Mouse (Mus musculus) ovary, postnatal 14 days (tissue): ENCODE results near the gene Rtl4.

Experiments used
- DNase-seq: peaks from one replicate; pipeline ENCODE4 v3.0.0; 2022; ENCODE audit warnings: low spot score

Rtl4 gene

DNA sequence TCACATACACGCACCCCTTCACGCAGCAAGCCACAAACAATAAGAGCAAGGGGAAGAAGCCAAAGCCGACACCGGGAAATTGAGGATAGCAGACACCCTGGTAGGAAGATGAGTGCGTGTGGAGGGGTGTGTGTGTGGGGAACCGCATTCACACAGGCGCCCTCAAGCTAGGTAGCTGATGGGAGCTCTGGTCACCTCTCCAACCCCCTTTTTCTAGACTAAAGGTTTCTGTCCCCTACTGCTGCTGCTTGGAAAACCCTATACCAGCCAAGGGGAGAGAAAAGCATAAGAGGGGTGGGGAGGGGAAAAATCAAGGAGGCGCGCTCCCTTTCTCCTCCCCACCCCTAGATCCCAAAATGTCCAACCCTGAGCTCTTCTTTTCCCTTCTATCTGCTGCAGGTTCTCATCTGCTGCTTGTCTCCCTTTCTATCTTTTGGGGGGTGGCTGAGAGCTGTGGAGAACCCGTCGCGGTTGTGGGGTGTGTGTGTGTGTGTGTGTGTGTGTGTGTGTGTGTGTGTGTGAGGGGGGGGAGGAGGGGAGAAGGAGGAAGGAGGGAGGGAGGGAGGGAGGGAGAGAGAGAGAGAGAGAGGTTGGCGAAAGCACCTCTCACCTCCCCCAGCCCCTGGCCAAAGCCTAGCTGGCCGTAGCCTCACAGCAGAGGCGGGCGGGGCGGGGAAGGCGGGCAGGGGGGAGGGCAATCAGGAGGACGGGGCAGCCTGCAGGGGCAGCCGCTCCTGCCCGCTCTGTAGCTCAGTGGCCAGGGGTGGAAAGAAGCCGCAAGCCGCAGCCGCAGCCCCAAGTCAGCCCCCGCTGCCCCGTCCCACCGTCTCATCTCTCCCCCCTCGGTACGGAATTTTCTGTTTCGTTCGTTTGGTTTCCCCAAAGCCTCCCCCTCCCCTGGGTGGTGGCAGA lies at the start of gene Rtl4:
Gene Rtl4, plus strand, starts transcription at position 701 of the 912 bp plus-strand sequence.
- DNase-seq, result no peak

DNA sequence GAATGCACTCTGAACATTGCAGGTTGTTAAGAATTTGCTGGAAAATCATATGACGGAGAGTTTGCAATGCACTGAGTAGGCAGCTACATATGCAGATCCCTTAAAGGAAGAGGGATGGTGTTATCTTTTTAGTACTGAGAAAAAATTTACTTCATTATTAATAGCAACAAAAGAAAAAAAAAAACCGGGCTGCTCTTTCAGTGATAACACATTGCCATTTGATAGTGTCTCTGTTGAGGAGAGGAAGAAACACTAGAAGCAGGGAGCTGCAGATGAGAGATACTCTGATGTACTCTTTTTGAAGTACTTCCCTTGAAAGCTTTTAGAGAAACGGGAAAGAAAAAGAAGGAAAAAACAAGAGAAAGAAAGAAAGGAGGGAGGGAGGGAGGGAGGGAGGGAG lies 44.0 kb upstream of the Rtl4 start:
- DNase-seq, result no peak

DNA sequence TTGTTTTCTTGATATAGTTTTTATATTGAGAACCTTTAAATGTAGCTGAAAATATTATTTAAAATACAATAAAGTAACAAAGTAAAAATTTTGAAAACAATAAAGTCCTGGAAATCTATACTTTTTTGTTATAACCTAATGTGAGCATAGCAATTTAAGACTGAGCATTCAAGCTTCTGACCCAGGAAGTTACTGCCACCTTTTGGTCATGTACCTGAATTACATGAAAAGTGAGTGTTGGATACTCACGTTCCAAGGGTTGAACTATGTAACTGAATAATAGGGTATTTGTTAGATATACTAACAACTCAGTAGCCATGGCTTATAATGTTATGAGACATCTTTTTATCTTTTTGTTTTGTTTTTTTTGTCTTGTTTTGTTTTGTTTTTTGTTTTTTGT lies 43.3 kb upstream of the Rtl4 start:
- DNase-seq, result no peak

DNA sequence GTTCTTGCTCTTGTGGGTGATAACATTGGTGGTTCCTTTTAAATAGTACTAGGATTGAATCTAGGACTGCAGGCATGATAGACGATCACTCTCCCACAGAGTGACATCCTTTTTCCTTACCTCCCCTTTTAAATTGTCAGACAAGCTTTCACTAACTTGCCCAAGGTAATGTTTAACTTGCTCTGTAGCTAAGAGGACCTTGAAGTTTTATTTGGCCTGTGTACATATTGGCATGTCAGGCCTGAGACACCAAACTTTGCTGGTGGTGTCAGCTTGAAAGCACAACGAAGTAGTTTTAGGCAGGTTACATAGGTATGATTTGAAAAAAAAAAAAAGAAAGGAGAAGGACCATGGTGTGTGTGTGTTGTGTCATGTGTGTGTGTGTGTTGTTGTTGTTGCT lies 36.5 kb upstream of the Rtl4 start:
- no peak for DNase-seq

DNA sequence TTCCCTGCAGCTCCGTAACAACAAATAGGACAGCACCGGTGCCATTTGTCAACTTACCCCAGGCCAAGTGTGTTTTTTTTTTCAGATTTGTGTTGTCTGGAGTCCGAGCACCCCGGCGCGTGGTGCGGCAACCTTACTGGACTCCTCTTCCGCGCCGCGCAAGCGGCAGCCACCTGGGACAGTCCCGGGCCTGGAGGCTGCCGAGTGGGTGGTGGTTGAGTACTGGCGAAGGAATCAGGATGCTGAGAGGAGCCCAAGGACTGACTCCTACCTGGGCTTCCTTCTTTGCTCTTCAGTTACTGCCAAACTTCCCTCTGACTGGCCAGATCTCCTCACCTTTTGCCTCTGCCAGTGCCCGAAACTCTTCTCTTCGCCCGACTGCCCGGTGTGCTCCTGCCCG lies 965 bp upstream of the Rtl4 start:
- DNase-seq, result no peak

DNA sequence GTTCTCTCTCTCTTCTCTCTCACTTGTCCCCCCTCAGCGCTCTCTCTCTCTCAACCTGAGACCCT lies 733 bp upstream of the Rtl4 start, which contains the start of gene Trpc5:
Gene Trpc5, minus strand, starts transcription at position 39 of the 65 bp plus-strand sequence.
- no peak for DNase-seq

DNA sequence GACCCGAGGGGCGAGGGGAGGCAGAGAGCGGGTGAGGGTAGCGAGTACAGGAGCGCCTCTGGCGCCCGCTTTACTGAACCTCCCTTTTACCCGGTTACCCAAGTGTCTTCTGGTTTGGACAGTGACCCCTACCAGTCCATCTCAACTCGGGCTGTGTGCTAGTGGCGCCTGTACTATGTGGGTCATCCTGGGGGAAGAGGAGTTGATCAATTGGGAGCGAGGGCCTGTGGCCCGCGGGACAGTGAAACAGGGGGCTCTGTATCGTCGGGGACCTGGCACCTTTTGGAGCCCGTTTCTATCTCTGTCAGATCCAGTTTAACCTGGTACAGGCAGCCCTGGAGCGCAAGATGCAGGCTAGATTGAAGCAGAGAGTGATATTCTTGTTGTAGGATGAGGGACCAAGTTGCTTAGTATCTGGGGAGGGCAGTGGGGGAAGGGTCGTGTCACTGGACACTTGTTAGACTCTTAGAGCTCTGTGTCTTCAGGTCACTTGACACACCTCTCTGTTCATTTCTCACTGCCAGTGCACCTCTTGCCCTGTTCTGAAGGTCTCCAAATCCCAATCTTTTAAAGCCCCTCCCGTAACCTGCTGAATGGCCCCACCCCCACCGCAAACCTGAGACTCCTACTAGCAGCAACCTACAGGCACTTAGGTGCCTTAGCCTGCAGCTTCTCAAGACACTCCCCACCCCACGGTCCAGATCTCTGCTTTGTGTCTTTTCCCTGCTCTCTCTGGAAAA lies 582 bp downstream of the Rtl4 start:
- no peak for DNase-seq

DNA sequence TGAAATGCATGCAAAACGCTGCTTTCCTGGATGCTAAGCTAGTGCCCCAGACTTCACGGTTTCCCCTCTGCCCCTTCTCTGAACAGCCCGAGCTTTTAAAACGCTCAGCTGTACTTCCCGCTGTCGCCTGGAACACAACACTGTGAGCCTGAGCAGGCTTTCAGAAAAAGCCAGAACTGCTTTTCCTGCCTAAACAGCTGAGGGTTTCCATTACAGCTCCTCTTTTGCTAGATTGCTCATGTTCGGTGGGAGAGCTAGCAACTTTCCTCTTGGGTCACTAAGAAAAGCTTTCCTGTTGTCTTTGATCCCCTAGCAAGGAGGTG lies 1.1 kb downstream of the Rtl4 start:
- no peak for DNase-seq

DNA sequence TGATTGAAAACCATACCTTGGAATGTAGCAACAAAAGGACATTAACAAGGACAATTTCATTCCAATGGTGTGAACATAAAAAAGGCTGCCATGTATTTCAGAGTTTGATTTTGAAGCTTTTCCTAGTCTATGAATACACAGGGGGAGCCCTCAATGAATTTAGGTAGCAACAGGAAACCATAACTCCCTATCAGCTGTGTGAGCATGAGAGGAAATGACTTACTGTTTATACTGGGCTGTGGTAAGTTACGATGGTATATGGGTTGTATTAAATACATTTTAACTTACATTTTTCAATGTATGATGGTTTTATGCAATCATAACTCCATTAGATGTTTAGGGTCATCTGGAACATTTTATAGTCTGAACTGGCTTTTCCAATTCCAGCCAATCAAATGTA lies 27.6 kb downstream of the Rtl4 start:
- no peak for DNase-seq

DNA sequence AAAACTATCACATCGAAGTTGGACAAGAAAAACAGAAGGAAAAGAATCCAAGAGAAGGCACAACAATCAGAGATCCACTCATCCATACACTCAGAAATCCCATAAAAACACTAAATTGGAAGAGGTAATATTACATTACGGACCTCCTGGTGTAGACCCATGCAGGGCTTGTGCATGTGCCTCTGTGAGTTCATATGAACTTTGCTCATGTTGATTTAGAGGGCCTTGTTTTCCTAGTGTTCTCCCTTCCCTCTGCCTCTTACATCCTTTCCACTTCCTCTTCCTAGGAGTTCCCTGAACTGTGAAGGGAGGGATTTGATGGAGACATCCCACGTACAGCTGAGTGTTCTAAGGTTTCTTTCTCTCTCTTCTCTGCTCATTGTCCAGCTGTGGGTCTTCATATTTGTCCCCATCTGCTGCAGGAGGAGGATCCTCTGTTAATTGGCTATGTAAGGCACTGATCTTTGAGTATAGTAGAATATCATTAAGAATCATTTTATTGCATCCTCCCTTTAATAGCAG lies 58.9 kb downstream of the Rtl4 start:
- DNase-seq, result no peak

DNA sequence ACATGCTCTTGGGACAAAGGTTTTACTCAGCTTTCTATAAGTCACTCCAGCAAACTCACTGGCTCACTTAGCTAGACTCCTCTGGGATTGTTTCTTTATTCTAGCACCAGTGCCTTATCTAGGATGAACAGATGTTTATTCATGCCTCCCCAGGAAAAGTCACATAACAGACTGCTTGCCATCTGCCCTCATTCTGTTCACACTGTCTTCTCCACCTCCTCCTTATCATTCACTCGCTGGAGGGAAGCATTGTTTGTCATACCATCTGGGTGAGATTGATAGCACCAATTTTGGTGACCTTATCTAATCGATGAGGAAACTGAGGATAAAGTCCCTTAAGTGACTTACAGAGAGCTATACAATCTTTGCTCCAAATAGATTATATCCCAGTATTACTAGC lies 298.3 kb downstream of the Rtl4 start:
- DNase-seq, result no peak

DNA sequence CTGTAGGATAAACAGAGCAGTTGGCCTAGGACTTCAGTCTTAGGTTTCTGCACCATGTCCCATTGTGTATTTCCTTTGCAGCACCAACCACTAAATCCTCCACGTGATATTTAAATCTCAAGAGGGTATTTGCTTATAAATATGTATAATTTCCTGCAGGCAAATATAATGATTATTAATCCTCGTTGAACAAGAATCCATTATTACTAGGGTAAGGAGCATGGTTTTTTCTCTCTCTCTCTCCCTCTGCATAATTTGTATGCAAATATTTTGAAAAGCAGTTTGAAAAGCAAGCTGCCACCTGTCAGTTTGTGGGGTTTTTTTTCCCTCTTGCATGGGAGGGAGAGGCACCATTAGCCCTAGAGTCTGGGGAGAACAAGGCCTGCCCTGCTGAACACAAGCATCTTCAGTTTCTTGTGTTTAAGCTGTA lies 376.8 kb downstream of the Rtl4 start:
- DNase-seq, result no peak

DNA sequence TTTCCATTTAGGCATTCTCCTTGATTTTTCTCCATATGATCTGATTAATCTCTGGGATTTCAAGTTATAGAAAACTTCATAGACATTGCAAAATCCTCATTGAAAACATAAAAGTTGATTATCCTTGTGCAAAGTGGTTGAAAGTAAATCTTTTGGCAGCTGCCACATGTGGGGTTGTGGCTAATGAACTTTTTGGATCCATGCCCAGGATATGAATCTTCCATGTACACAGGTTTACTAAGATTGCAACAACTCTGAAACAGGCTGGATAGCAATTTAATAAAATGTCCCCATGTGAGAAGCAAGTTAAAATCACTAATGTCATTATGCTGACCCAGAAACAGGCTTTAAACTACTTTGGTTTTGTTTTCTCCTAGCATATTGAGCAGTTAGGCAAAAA lies 401.1 kb downstream of the Rtl4 start:
- no peak for DNase-seq

DNA sequence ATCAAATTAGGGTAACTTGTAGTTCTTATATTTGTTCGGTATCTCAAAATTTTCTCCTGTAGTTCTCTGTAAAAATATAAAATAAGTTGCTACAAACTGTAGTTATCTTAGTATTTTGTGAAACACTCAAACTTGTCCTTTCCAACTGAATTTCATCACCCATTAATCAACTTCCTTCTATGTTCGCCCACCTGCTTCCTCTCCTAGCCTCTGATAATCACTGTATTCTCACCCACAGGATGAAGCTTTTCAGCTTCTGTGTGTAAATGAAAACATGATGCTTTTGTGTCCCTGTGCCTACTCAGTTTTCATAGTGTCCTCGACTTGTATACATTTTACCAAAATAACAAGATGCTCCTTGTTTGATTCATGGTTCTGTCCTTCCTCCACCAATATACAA lies 401.7 kb downstream of the Rtl4 start:
- DNase-seq, result no peak

DNA sequence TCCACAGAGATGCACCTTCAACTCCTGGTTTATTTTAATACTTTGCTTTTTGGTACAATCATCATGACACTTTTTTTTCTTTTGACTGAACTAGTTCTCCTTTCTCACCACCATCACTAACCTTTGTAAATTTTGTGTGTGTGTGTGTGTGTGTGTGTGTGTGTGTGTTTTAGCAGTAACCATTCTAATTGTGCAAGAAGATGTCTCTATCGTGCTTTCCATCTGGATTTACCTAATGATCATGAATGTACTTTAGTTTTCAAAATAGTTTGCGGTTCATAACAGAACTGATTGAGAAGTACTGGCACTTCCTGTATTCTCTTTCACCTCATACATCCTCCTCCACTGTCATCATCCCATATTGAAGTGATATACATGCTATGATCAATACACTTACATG lies 402.3 kb downstream of the Rtl4 start:
- no peak for DNase-seq
